10 mouse cellular contexts compared by ENCODE assay signal in the genomic region with DNA sequence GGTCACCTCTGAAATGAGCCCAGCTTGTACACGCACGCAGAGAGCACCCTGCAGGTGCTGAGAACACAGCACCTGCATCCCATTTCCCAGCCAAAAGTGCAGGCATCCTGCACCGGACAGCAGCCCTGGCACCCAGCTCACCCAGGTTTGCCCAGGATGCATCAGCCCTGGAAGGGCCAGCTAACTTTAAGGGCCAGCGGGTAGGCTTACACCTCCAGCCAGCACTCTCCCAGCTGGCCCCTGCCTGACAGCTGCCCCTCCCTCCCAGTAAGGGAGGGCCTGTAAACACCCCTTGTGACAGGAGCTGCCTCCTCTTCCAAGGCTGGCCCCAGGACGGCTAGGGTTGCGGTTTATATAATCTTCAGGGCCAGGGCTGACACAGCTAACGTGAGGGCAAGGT. TPM values are rescaled to one million over a fixed set of nuclear protein-coding genes. Genes with fewer than 3 reads are reported as not detected.
A peak's percentile ranks its signal among the peaks of the same experiment; 100 is the strongest.
DNase-seq lines count a peak whose midpoint lies in the region; ATAC-seq and TF ChIP-seq lines count a peak whose summit lies in the region.
"Had no signal": no experiment of that assay in that cellular context is flagged by ENCODE, and none has a peak within 500 bp of the region (broad histone marks: within the 10 kb centered on the region; RNA-seq: fewer than 3 reads in every experiment).

No protein-coding gene starts in this region.

- no peak for ATAC-seq in forebrain, embryonic 13.5 days
- ATAC-seq in hindbrain, postnatal 0 days: no peak
- ATAC-seq in stomach, embryonic 15.5 days (ENCODE audit: insufficient read depth, low FRiP score, low read depth): no peak
- ATAC-seq in CD4-positive, CD25-positive, alpha-beta regulatory T cell, adult 4 months: no peak
- ATAC-seq in erythroblast, adult 5-6 weeks (replicated peaks; ENCODE audit: low FRiP score, poor library complexity, severe bottlenecking): no peak

- WGBS in forebrain, embryonic 13.5 days: 52% methylated on average over 7 of the region's 7 CpGs
- 31% methylated on average over 7 of the region's 7 CpGs for WGBS in hindbrain, postnatal 0 days
- WGBS in stomach, embryonic 15.5 days: 43% methylated on average over 7 of the region's 7 CpGs

- peak overlapping the region; percentile 94 for H3K4me2 ChIP-seq in forebrain, embryonic 13.5 days
- H3K4me2 ChIP-seq in hindbrain, postnatal 0 days (ENCODE audit: low read depth, low read length): peak overlapping the region; percentile 90
- H3K4me2 ChIP-seq in stomach, embryonic 15.5 days: peak overlapping the region; percentile 93

- peaks cover 12% of the 10 kb centered on the region; the same call in 1 of the 2 replicates for H3K36me3 ChIP-seq in forebrain, embryonic 13.5 days (ENCODE audit: poor library complexity, severe bottlenecking)
- no peaks in the 10 kb centered on the region for H3K36me3 ChIP-seq in hindbrain, postnatal 0 days (ENCODE audit: insufficient read depth, low read length)
- H3K36me3 ChIP-seq in stomach, embryonic 15.5 days: no peaks in the 10 kb centered on the region

- H3K9ac ChIP-seq in forebrain, embryonic 13.5 days: peak overlapping the region; percentile 87
- H3K9ac ChIP-seq in hindbrain, postnatal 0 days (replicated peaks; ENCODE audit: low read length): peak overlapping the region; percentile 87
- H3K9ac ChIP-seq in stomach, embryonic 15.5 days: no peak overlapping the region
- H3K9ac ChIP-seq: liver, embryonic 14.5 days had no signal

- peak overlapping the region; percentile 92 for H3K4me3 ChIP-seq in layer of hippocampus, adult 2 months
- H3K4me3 ChIP-seq in forebrain, embryonic 13.5 days: peak overlapping the region; percentile 93
- peak overlapping the region; percentile 82 for H3K4me3 ChIP-seq in hindbrain, postnatal 0 days (ENCODE audit: low read length)
- H3K4me3 ChIP-seq in stomach, embryonic 15.5 days (replicated peaks): 0 out of 2 replicates have a peak overlapping the region, but pooled peaks have one; percentile 7

- TF ChIP-seq CTCF in layer of hippocampus, adult 2 months (conservative IDR thresholded peaks at IDR 0.05): no peak
- TF ChIP-seq CTCF in hindbrain, postnatal 0 days (IDR thresholded peaks at IDR 0.05; ENCODE audit: low read depth): no peak

- no peaks in the 10 kb centered on the region for H3K9me3 ChIP-seq in forebrain, embryonic 13.5 days (replicated peaks)
- no peaks in the 10 kb centered on the region for H3K9me3 ChIP-seq in hindbrain, postnatal 0 days (ENCODE audit: low read length)
- H3K9me3 ChIP-seq in stomach, embryonic 15.5 days: no peaks in the 10 kb centered on the region

- peaks cover 51% of the 10 kb centered on the region for H3K4me1 ChIP-seq in forebrain, embryonic 13.5 days
- peaks cover 35% of the 10 kb centered on the region for H3K4me1 ChIP-seq in hindbrain, postnatal 0 days (ENCODE audit: insufficient read depth, low read length)
- H3K4me1 ChIP-seq in stomach, embryonic 15.5 days: peaks cover 28% of the 10 kb centered on the region

- H3K27ac ChIP-seq in layer of hippocampus, adult 2 months: peak overlapping the region; percentile 96
- H3K27ac ChIP-seq in forebrain, embryonic 13.5 days: no peak overlapping the region
- peak overlapping the region; percentile 87; the same call in 1 of the 2 replicates for H3K27ac ChIP-seq in hindbrain, postnatal 0 days
- no peak overlapping the region for H3K27ac ChIP-seq in stomach, embryonic 15.5 days
- H3K27ac ChIP-seq: liver, embryonic 14.5 days had no signal

- DNase-seq in layer of hippocampus, adult 2 months (ENCODE audit: low spot score in 2 of 2): no peak
- no peak for DNase-seq in layer of hippocampus, adult 8-10 months (ENCODE audit: low spot score in 2 of 2)
- DNase-seq in hindbrain, postnatal 0 days (ENCODE audit: low spot score): no peak
- no peak for DNase-seq in kidney, adult 18-20 months

- H3K27me3 ChIP-seq in forebrain, embryonic 13.5 days: peaks cover 13% of the 10 kb centered on the region; the same call in 1 of the 2 replicates
- no peaks in the 10 kb centered on the region; the same call in 1 of the 2 replicates for H3K27me3 ChIP-seq in hindbrain, postnatal 0 days (ENCODE audit: insufficient read depth, low read length)
- peaks cover 35% of the 10 kb centered on the region for H3K27me3 ChIP-seq in stomach, embryonic 15.5 days (replicated peaks)

RNA-seq across cellular contexts. Expression of a gene that starts 2.4 kb away (rescaled TPM):
- total RNA-seq in layer of hippocampus, adult 2 months (2021): 100 to 1,000 TPM in 1 of 2 experiments, 10 to 100 TPM in 1; 99.2 to 101 TPM
- total RNA-seq in layer of hippocampus, adult 8-10 months (2022): 100 to 1,000 TPM in 2 of 4 experiments, 10 to 100 TPM in 2; 90.3 to 125 (median 102) TPM
- polyA plus RNA-seq in forebrain, embryonic 13.5 days (2015; fragmentation: Nextera tagmentation; extraction: Ambion mirVana): 15.0 and 17.0 TPM in 2 replicates
- 63.8 and 68.9 TPM in 2 replicates for total RNA-seq in hindbrain, postnatal 0 days (2014; rRNA removed)
- 14.5 and 15.1 TPM in 2 replicates for polyA plus RNA-seq in hindbrain, postnatal 0 days (2015; fragmentation: Nextera tagmentation; extraction: Ambion mirVana)
- polyA plus RNA-seq in stomach, embryonic 15.5 days (2015; fragmentation: Nextera tagmentation; extraction: Ambion mirVana): 3.3 and 3.8 TPM in 2 replicates
- polyA plus RNA-seq in CD4-positive, CD25-positive, alpha-beta regulatory T cell, adult 4 months (2017; shearing (Covaris generic)): not detected
- total RNA-seq in erythroblast, adult 5-6 weeks (2015; ENCODE audit: low replicate concordance): not detected in 2 replicates
- total RNA-seq in erythroblast, adult 5-6 weeks (2017; ENCODE audit: low replicate concordance): not detected in 2 replicates
- total RNA-seq: hematopoietic stem cell, adult 5-6 weeks had no signal

RNA-seq across cellular contexts. Expression of a gene that starts 41.9 kb away (rescaled TPM):
- total RNA-seq in layer of hippocampus, adult 2 months (2021): 10 to 100 TPM; 17.9 to 20.3 TPM
- total RNA-seq in layer of hippocampus, adult 8-10 months (2022): 10 to 100 TPM; 17.8 to 27.6 (median 21.7) TPM
- polyA plus RNA-seq in forebrain, embryonic 13.5 days (2015; fragmentation: Nextera tagmentation; extraction: Ambion mirVana): 15.5 and 16.7 TPM in 2 replicates
- 44.1 and 54.4 TPM in 2 replicates for total RNA-seq in hindbrain, postnatal 0 days (2014; rRNA removed)
- polyA plus RNA-seq in hindbrain, postnatal 0 days (2015; fragmentation: Nextera tagmentation; extraction: Ambion mirVana): 50.0 and 50.7 TPM in 2 replicates
- polyA plus RNA-seq in stomach, embryonic 15.5 days (2015; fragmentation: Nextera tagmentation; extraction: Ambion mirVana): 52.5 and 54.3 TPM in 2 replicates
- 10 to 100 TPM; 24.5 to 27.4 TPM for polyA plus RNA-seq in CD4-positive, CD25-positive, alpha-beta regulatory T cell, adult 4 months (2017; shearing (Covaris generic))
- total RNA-seq in erythroblast, adult 5-6 weeks (2015; ENCODE audit: low replicate concordance): 18.3 and 22.2 TPM in 2 replicates
- 6.4 and 13.3 TPM in 2 replicates for total RNA-seq in erythroblast, adult 5-6 weeks (2017; ENCODE audit: low replicate concordance)

Comparison
In these comparisons a context has a peak if more than half of its experiments do, and no peak if none do; other contexts are left out.
1. H3K27ac ChIP-seq: peak in layer of hippocampus, adult 2 months (single experiment) and hindbrain, postnatal 0 days (single experiment); none in forebrain, embryonic 13.5 days (single experiment) and stomach, embryonic 15.5 days (single experiment).
2. H3K4me3 ChIP-seq: peak in every context shown above with its lines; median percentile 93 in forebrain, embryonic 13.5 days; 92 in layer of hippocampus, adult 2 months; 82 in hindbrain, postnatal 0 days; 7 in stomach, embryonic 15.5 days.
3. RNA of a gene that starts 2.4 kb away (total RNA-seq): 90.3 to 125 TPM in layer of hippocampus, adult 8-10 months, 99.2 to 101 TPM in layer of hippocampus, adult 2 months and 63.8 to 68.9 TPM in hindbrain, postnatal 0 days; not detected in erythroblast, adult 5-6 weeks; every median in the first group is over 10 times any median in the second.
4. Peak in every context shown above with its lines, with median percentiles within 50 percentile points of each other: H3K4me2 ChIP-seq.